Mouse (Mus musculus) embryo, embryonic 10.5 days (tissue): Measurements from ENCODE around the gene Olfr692.
"Not testable (repeated sequence)": the region's sequence is repeated elsewhere in the genome, so short reads cannot be mapped to it uniquely, and the experiment has no call there.

Source experiments
- DNase-seq: peaks from one replicate; pipeline ENCODE4 v3.0.0-alpha.2; 2015; ENCODE audit warnings: low spot score

Olfr692 gene

DNA sequence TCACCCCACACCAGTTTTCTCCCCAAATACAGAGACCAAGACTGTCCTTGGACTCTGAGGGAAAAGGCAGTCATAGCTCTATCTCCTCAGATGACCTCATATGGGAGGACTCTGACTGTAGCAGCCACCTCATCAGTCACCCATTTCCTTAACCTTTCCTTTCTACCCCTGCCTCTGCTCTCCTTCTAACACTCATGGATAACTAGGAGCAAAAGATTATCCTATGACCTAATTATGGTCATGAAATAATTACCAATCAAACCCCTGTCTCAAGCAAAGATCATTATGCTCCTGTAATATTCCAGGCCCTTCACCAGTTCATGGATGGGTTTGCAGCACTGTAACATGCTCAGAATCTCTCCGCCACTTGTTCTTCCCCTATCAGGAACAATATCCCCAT, at the start of gene Olfr692:
Olfr692 (plus strand) TSS at position 301 of the 400 bp plus-strand sequence.
- no peak for DNase-seq

DNA sequence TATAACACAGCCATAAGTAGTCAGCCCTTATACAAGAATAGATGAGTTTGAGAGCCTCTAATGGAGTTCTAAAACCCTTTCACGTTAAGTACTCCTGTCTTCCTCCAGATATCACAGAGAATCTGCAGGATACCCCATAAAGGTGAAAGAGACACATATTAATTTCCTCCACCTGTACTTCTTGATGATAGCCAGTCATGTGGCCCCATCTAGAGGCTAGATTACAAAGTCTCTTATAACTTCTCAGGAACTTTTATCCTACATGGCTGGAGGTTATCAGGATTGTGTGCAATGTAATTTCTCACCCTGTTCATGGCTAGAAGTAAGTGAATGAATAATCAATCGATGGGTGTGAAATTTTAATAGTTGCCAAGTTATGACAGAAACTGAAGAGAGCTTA, 42.7 kb upstream of the Olfr692 start:
- no peak for DNase-seq

DNA sequence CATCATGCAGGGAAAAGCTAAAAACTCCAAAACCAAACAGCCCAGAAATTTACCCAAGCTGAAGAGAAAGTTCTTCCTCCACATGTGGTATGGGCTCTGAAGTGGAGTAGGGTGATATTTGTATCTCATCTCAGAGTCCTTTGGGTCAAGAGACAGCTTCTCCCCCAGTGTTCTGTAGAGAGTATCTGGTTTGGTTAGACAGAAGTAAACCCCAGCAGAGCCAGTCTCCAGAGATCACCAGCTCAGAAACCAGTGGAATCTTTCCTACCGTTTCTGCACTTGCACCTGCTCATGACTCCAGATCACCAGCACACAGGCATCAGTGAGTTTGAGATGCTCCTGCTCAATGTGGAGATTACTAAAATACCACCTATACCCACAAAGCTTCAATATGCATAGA, 34.0 kb upstream of the Olfr692 start, which contains the start of gene Olfr690:
Olfr690 (minus strand) TSS at position 101 of the 400 bp plus-strand sequence.
- no peak for DNase-seq

DNA sequence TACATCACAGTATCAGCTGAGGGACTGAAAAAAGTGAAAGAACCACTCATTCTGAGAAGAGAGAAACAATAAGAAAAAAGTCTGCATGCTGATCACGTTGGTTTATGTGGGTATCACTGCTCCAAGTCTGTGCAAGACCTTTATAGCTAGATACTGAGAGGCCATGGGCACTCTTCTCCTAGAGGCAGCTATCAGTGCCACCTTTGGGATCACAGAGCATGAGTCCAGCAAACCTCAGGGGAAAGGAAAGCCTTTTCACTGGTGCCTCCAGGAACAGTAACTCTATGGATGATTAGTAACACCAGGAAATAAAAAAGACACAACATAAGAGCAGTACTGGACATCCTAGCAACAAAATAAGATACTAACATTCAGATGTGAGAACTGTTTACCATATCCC, 25.9 kb upstream of the Olfr692 start, which contains the start of gene Olfr691:
Olfr691 (minus strand) TSS at position 101 of the 400 bp plus-strand sequence.
- no peak for DNase-seq

DNA sequence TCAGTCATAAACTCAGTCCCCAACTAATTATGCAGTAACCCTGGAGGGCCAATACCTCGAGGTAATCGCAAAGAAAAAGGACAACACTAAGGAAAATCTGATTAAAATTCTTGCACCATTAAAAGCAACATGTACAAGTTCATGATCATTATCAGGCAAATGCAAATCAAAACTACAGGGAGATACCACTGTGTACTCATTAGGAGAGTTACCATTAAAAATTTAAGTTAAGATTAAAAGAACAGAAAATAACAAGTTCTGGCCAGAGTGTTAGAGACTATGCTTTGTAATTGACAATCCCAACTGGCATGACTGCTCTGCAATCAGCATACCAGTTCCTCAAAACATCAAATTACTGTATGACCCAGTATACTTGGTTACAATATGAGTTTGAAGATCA, 25.3 kb upstream of the Olfr692 start:
- DNase-seq, result no peak

DNA sequence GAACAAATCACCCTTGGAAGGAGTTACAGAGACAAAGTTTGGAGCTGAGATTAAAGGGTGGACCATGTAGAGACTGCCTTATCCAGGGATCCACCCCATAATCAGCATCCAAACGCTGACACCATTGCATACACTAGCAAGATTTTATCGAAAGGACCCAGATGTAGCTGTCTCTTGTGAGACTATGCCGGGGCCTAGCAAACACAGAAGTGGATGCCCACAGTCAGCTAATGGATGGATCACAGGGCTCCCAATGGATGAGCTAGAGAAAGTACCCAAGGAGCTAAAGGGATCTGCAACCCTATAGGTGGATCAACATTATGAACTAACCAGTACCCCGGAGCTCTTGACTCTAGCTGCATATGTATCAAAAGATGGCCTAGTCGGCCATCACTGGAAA, 12.0 kb upstream of the Olfr692 start:
- not testable (repeated sequence) for DNase-seq

DNA sequence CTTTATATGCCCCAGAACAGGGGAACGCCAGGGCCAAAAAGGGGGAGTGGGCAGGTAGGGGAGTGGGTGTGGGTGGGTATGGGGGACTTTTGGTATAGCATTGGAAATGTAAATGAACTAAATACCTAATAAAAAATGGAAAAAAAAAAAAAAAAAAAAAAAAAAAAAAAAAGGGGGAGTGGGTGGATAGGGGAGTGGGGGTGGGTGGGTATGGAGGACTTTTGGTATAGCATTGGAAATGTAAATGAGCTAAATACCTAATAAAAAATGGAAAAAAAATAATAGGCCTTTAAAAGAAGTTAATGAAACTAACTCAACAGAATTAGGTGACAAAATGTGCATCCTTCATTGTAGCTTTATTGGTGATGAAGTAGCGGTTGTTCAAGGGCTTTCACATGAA, 11.5 kb upstream of the Olfr692 start:
- not testable (repeated sequence) for DNase-seq

DNA sequence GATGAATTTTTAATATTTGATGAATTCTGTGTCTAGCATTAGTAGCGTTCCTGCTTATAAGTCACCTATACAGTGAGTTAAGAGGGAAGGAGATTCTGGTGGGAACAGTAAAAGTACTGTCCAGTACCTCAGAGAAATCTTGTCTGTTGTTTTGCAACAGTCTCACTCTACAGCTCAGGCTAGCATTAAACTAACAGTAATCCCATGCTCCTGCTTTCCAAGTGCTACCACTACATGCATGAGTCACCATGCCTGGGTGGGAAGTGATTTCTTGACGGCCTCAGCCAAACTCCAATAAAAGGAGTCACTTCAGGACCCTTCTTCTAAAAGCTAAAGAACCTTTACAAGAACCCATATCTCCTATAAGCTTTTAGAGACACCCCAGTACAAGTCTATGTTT, 6.3 kb upstream of the Olfr692 start:
- DNase-seq, result no peak

DNA sequence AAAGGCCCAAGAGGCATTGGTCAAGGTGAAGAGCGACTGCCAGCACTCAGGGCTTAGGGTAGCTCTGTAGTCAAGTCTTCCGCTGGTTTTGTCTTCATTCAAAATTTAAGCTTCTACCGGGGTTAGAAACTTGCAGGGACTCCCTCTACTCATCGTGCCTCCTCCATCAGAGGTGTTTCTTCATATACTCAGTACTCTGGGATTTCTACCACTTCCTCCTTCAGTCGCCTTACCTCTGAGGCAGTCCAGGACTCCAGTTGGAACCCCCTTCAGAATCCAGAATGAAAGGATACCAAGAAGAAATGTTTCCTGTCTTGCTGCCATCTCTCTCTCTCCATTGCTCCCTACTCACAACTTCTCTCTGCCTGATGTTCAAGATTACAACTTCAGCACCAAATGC, 762 bp upstream of the Olfr692 start:
- DNase-seq, result no peak

DNA sequence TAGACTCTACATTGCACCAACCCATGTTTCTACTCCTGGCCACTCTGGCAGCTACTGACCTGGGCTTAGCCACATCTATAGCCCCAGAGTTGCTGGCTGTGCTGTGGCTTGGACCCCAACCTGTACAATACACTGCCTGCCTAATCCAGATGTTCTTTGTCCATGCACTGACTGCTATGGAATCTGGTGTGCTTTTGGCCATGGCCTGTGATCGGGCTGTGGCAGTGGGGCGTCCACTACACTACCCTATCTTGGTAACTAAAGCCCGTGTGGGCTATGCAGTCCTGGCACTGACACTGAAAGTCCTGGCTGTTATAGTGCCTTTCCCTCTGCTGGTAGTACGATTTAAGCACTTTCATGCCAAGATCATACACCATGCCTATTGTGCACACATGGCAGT, 491 bp downstream of the Olfr692 start:
- no peak for DNase-seq

DNA sequence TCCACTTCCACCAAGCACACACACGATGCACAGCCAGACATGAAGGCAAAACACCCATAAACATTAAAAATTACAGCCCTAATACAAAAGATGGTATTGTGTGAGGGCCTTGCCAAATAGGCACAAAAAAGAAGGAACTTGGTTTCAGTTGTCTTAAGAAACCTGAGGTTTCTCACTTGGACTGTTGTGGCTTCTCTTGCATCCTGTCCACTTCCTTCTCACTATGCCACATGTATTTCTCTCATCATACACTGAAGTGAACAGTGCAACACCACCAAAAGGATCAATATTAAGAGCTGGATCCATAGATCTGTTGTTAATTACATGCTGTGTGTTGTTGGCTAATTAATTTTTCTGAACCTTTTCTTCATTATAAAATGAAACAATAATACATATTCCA, 4.9 kb downstream of the Olfr692 start:
- no peak for DNase-seq

DNA sequence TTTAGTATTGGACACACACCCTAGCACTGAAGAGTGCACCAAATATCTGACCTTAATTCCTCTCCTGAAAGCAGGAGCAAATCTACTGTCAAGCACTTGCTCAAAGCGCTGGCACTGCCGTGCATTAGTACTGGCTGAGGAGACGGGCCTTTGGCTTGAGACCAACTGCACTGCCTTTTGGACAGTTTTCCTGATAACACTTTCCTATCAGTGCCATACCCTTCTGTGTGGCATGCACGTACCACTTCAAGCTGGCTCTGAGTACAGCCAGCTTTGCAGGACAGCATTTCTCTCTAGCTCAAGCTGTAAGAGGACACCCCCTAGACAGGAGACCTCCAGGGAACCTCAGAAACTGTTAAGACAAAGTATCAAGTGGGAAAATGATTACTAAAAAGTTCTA, 5.5 kb downstream of the Olfr692 start:
- DNase-seq, result no peak

DNA sequence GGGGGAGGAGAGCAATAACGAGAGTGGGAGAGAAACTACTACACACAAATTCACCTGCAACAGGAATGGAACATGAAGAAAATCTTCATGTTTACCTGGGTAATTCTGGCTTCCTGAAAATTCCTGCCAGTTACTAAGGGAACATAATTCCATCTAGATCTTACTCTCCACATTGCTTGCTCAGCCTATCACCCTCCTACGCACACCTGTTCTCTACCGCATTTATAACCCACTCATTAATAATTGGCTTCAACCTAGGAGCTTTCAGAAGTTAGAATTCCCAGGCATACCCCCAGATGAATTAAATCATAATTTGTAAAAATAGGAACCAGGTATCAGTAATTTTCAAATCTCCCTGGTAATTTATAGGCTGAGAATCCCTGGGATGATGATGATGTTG, 5.9 kb downstream of the Olfr692 start:
- DNase-seq, result no peak

DNA sequence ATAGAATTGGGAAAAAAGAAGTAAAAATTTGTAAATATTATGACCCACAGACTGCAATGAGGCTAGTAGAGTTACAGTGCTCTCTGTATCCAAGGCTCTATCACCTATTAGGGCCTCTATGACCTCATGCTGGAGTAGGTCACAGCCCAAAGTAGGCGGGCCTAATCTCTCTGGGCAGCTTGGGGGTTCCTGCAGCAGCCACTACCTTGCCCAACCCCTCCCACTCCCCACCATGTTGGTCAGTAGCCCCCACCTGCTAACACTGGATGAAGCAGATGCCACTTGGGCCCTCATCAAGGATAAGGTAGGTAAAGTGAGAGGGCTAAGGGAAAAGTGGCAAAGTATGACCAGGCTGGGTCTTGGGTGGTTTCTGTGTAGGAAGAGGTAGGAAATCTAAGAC, 6.8 kb downstream of the Olfr692 start, which contains the start of gene Gm5901:
Gm5901 (plus strand) TSS at position 173 of the 400 bp plus-strand sequence.
- no peak for DNase-seq

DNA sequence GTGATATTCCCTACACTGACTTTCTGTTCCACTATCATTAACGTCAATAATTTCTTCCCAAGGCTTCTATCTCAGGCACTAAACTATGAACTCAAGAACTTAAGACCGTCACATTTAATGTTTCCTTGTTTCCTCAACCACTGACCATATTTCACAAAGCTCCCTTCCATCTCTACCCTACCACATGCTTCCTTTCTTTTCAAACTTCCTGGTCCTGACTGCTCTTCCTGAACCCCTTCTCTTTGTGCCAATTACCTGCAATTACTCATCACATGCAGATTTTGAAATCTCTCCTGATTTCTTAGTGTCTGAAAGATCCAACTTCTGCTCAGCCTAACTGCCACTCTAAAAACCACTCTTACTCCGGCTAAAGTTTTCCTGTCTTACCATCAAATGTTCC, 12.3 kb downstream of the Olfr692 start:
- no peak for DNase-seq

DNA sequence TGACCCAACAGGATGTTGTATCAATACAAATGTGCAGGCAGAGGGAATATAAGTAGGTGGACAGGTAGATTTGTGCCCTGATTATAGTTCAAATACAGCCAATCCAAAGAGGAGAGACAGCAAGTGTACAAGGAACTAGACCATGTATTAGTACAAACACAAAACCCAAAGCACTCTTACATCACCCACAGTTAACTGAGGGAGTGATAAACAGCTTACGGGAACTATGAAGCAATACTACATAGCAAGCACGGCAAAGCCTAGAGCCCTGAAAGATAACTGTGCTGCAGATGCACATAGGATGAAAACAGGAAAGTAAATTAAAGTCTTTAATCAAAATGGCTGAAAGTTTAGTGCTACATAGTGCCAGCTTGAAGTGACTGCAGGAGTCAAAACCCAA, 19.7 kb downstream of the Olfr692 start:
- no peak for DNase-seq

DNA sequence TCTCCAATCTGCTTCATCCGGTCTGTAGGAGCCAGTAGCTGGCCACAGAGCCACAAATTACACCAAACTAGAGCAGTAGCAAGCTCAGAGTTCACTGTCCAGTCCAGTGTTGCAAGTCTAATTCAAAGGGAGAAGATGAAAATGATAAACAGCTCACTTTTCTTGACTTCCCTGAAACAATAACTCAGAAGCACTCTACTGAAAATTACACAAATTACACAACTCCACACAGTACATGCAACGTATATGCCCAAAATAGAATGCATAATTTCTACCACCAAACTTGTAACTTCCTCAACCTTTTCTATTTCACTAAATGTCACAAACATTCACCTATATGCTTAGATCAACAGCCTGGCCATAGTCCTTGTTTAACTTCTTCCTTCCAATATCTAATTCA, 22.2 kb downstream of the Olfr692 start:
- no peak for DNase-seq

DNA sequence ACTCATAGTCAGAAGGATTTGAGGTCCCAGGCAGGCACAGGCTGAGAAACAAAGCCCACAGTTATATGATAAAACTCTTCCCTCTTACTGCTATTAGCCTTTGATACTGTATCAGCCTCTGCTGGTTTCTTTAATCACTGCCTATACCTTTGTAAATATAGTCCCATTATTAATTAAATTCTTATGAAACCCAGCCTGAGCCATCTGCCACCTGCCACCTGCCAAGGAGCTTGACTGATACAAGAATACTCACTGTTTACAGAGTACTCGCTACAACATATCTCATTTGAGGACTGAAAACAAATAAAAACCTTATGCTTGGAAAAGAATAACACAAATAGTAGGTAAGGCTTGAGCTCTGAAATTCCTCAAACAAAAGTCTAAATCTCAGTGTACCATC, 26.6 kb downstream of the Olfr692 start:
- DNase-seq, result no peak

DNA sequence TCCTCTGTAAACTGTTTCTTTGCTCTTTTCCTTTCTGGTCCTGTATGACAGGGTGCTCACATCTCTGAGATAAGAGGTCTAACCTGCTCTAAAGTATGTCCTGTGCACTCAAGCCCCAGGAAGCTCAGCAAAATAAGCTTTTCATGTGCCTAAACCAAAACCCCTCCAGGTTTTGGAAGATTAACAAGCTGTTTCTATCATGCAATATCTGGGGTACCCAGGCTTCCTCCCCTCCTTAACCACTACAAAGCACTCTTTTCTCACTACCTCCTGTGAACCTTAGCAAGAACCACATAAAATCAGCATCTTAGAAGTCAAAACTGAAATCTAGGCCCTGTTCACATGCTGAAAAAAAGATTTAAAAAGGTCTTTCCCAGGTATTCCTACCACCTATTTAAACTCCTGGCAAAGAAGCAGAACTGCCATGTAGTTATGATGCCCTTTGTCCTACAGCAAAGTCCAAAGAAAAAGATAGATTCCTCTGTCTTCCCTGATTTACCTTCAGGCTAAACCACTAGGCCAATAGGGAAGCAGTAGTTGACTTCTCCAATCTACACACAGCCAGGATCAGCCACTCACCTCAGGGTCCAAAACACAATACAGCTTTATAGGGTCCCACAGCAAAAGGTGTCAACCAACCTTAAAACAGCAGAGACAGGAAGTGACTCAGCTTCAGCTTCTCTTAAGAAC, 27.2 kb downstream of the Olfr692 start:
- DNase-seq, result no peak

DNA sequence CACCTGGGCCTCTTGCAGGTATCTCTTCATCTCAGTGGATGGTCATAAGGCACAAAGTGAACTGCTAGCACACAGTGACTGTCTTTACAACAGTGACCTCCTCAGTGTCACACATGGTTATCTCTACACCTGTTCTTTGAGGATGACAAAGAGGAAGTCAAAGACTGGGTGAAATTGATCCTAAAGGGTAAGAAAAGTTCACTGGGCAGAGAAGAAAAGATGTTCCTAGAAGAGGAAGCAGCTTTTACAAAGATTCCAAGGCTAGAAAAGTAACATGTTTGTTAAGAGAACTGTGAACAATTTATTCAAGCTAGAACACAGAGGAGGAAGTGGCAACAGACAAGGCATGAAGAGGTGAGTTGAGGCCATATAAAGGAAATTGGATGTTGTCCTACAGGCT, 28.1 kb downstream of the Olfr692 start:
- DNase-seq, result no peak

DNA sequence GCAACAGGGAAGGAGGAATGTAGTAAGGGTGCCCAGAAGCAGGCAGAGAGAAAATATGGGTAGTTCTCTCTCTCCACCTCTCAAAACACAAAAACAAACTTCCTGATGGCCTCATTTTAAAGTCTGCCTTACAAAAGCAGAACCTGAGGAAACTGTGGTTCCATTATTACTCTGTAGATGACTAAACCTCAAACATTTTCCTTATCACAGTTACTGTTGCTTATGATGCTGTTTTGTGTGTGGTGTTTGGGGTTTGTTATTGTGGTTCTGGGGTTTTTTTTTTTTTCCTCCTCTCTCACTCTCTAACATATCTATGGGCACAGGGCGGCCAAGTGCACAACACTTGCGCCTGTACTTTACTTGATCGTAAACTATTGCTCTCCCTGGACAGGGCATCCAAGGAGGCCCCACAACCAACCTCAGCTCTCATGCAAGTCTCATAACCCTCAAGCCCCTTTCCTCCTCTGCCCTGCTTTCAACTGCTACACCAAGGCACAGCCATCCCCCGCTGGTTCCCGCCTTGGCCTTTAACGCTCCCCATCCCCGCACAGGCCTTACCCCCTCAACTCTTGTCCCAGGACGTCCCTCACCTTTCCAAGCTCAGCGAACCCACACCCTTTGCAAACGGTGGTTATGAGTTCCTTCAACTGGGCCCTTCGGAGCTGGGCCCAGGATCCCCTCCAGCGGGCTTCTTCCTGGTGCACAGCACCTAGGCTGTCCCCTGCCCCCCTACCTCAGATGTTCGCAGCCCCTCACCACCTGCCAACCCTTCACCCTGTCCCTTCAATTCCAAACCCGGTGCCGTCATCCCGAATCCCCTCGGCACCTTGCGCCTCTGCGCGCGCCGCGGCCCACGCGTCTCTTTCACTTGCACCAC, 31.3 kb downstream of the Olfr692 start:
- DNase-seq, result peak; percentile 39

DNA sequence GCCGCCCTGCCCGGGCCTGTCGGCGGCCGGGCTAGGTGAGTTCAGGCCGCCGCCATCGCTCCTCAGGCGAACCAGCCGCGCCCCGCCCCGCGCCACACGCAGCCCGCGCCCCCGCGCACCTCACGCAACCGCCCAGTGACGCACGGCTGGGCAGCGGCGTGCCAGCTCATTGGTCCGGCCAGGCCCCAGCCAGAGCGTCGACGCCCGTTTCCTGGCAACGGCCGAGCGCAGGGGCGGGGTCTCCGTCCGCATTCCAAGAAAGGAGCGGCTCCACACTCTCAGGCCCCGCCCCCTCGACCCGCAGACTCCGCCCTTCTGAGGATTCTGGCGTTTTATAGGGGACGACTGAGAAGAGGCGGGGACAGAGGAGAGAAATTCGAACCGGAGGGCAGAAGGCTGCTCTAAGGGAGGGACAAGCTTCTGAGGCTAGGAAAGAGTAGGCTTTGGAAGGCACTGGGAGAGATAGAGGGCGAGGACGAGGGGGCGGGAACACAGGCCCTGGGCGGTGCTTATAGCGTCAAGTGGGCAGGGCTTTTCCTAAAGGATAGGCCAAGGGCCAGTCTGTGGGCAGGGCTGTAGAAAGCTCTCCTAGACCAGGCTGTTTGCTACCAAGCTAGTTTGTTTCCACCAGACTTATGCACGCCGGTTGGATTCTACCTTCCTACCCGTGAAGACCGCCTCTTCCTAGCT, 32.0 kb downstream of the Olfr692 start, which contains the start of gene Fam160a2:
Fam160a2 (minus strand) TSS at position 120 of the 690 bp plus-strand sequence.
- peak; percentile 100 for DNase-seq

DNA sequence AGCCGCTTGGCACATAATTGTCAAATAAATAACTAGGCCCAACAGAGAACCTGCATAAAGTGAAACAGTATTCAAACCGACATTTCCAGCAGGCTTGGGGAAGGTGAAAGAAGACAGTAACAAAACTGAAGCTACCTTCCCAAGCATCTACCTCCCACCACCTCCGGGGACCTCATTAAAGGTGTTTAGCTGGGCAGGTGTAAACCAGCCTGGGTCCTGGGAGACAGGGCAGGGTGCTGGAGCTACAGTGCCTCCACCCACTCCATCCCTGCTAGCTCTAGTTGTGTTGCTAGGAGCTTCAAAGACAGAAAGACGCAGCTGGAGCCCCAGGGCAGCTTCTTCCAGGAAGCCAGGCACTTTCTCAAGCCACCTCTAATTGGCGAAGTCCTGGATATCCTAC, 36.2 kb downstream of the Olfr692 start, which contains the start of gene Cnga4:
Cnga4 (plus strand) TSS at position 301 of the 400 bp plus-strand sequence.
- DNase-seq, result no peak
